Comparison of ENCODE assay signal across 18 mouse cellular contexts in the genomic region with DNA sequence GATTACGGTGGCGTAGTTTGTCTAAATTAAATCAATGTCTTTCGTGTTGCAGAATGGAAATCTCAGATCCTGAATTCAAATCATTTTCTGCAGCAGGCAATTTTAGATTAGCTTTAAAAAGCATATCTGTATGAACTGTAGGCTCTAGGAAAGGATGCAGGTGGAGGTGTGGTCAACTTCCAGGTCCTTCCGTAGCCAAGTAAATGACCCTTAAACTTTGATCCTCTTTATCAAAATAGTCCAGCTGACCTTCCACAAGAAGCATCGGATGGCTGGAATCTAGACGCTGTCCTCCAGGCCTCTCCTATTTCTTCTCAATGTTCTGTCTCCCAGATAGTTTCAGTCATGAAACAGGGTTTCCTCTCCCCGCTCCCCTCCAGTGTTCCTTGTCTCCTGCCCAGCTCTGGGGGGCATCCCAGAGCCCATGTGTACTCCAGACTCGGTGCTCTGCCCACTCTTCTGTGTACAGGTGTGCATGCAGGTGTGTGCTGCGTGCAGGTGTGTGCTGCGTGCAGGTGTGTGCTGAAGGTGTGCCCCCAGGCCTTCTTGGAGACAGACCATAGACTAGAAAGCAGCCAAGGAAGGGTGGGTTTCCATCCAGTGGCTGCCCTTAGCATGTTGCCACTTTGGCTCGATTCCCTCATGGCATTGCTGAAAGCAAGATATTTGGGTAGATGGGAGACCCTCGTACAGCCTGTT. TPM values are rescaled to one million over a fixed set of nuclear protein-coding genes. Genes with fewer than 3 reads are reported as not detected.
DNase-seq lines count a peak whose midpoint lies in the region; ATAC-seq lines count a peak whose summit lies in the region.
"Had no signal": no experiment of that assay in that cellular context is flagged by ENCODE, and none has a peak within 500 bp of the region (broad histone marks: within the 10 kb centered on the region; RNA-seq: fewer than 3 reads in every experiment).

No protein-coding gene starts in this region.

- no peaks in the 10 kb centered on the region for H3K27me3 ChIP-seq in kidney, embryonic 15.5 days
- H3K27me3 ChIP-seq in embryonic facial prominence, embryonic 14.5 days (replicated peaks; ENCODE audit: control insufficient read depth, insufficient read depth, low read length), result no peaks in the 10 kb centered on the region
- no peaks in the 10 kb centered on the region for H3K27me3 ChIP-seq in limb, embryonic 15.5 days
- H3K27me3 ChIP-seq: midbrain, embryonic 13.5 days; Patski had no signal

- peak overlapping the region; percentile 9; the same call in 1 of the 2 replicates for H3K27ac ChIP-seq in kidney, embryonic 15.5 days
- peak overlapping the region; percentile 96; the same call in 1 of the 2 replicates for H3K27ac ChIP-seq in embryonic facial prominence, embryonic 14.5 days (replicated peaks; ENCODE audit: low read depth, low read length)
- peak overlapping the region; percentile 94; the same call in 1 of the 2 replicates for H3K27ac ChIP-seq in limb, embryonic 15.5 days
- H3K27ac ChIP-seq: midbrain, embryonic 13.5 days had no signal

- peaks cover 55% of the 10 kb centered on the region for H3K4me1 ChIP-seq in kidney, embryonic 15.5 days
- peaks cover 36% of the 10 kb centered on the region for H3K4me1 ChIP-seq in embryonic facial prominence, embryonic 14.5 days (ENCODE audit: control insufficient read depth, insufficient read depth, low read length)
- peaks cover 47% of the 10 kb centered on the region for H3K4me1 ChIP-seq in limb, embryonic 15.5 days

- peaks cover 11% of the 10 kb centered on the region for H3K36me3 ChIP-seq in kidney, embryonic 15.5 days
- no peaks in the 10 kb centered on the region for H3K36me3 ChIP-seq in embryonic facial prominence, embryonic 14.5 days (ENCODE audit: control insufficient read depth, insufficient read depth, low read length)
- H3K36me3 ChIP-seq in limb, embryonic 15.5 days, result no peaks in the 10 kb centered on the region

- H3K4me3 ChIP-seq in kidney, embryonic 15.5 days (replicated peaks), result no peak overlapping the region
- H3K4me3 ChIP-seq in embryonic facial prominence, embryonic 14.5 days (ENCODE audit: low read depth, low read length), result no peak overlapping the region
- H3K4me3 ChIP-seq in limb, embryonic 15.5 days, result no peak overlapping the region
- H3K4me3 ChIP-seq: midbrain, embryonic 13.5 days had no signal

- ATAC-seq in kidney, embryonic 15.5 days (replicated peaks; ENCODE audit: low FRiP score), result no peak
- ATAC-seq in embryonic facial prominence, embryonic 14.5 days (ENCODE audit: low read depth), result no peak
- no peak for ATAC-seq in limb, embryonic 15.5 days (ENCODE audit: insufficient number of reproducible peaks, low FRiP score, low TSS enrichment, low read depth)
- ATAC-seq: hindbrain, embryonic 16.5 days; midbrain, embryonic 13.5 days; Patski had no signal

- H3K4me2 ChIP-seq in kidney, embryonic 15.5 days, result no peak overlapping the region
- peak overlapping the region; percentile 68; the same call in 1 of the 2 replicates for H3K4me2 ChIP-seq in embryonic facial prominence, embryonic 14.5 days (ENCODE audit: low read depth, low read length)
- H3K4me2 ChIP-seq in limb, embryonic 15.5 days, result no peak overlapping the region
- H3K4me2 ChIP-seq: midbrain, embryonic 13.5 days had no signal

- H3K9ac ChIP-seq in kidney, embryonic 15.5 days, result no peak overlapping the region
- peak overlapping the region; percentile 76 for H3K9ac ChIP-seq in embryonic facial prominence, embryonic 14.5 days (ENCODE audit: low read depth, low read length)
- H3K9ac ChIP-seq in limb, embryonic 15.5 days, result no peak overlapping the region

- H3K9me3 ChIP-seq in kidney, embryonic 15.5 days (replicated peaks), result no peaks in the 10 kb centered on the region
- H3K9me3 ChIP-seq in embryonic facial prominence, embryonic 14.5 days (ENCODE audit: control insufficient read depth, low read length), result no peaks in the 10 kb centered on the region
- no peaks in the 10 kb centered on the region for H3K9me3 ChIP-seq in limb, embryonic 15.5 days
- H3K9me3 ChIP-seq: midbrain, embryonic 13.5 days had no signal

- intact Hi-C loops in heart, postnatal 14 days (cut with DNase I), result no loop called here

- WGBS in kidney, embryonic 15.5 days, result 75% methylated on average over 12 of the region's 12 CpGs
- 81% methylated on average over 12 of the region's 12 CpGs for whole genome bisulfite sequencing in embryonic facial prominence, embryonic 14.5 days
- 85% methylated on average over 12 of the region's 12 CpGs for WGBS in limb, embryonic 15.5 days

- peak; percentile 93 for DNase-seq in heart, adult 11 months
- DNase-seq in heart, postnatal 14 days, result no peak
- no peak for DNase-seq in kidney, adult 8-10 months
- DNase-seq in embryonic facial prominence, embryonic 14.5 days (ENCODE audit: low spot score), result no peak
- no peak for DNase-seq in embryo, embryonic 9.5 days (ENCODE audit: extremely low spot score)
- DNase-seq in thymus, postnatal 25 days, result no peak
- DNase-seq: cerebellum, adult 2 months; gastrocnemius, postnatal 36 days; kidney, postnatal 14 days; left cerebral cortex, postnatal 4 days; lung, postnatal 14 days; right cerebral cortex, postnatal 25 days; thymus, postnatal 36 days had no signal

RNA-seq across cellular contexts. Expression of gene Traf3ip2, which starts 2.9 kb away (rescaled TPM):
- total RNA-seq in heart, postnatal 14 days (2021), result 1 to 10 TPM; 5.3 to 6.8 TPM
- 15.9 and 18.5 TPM in 2 replicates for polyA plus RNA-seq in kidney, embryonic 15.5 days (2015; fragmentation: Nextera tagmentation; extraction: Ambion mirVana)
- 12.5 and 12.9 TPM in 2 replicates for polyA plus RNA-seq in embryonic facial prominence, embryonic 14.5 days (2014; fragmentation: Nextera tagmentation; extraction: Ambion mirVana)
- 14.9 and 15.5 TPM in 2 replicates for polyA plus RNA-seq in limb, embryonic 15.5 days (2015; fragmentation: Nextera tagmentation; extraction: Ambion mirVana)

Comparison
In these comparisons a context has a peak if more than half of its experiments do, and no peak if none do; other contexts are left out.
1. H3K27ac ChIP-seq: peak in every context shown above with its lines; median percentile 96 in embryonic facial prominence, embryonic 14.5 days; 94 in limb, embryonic 15.5 days; 9 in kidney, embryonic 15.5 days.